Mouse (Mus musculus): ENCODE measurements at regions not wholly inside any gene's neighbourhood (a gene's known extent, or its start where the extent isn't known, plus 50 kb on each side); places are given as distances from the start of the nearest gene placed in this dataset.
"Not testable (repeated sequence)": the region's sequence is repeated elsewhere in the genome, so short reads cannot be mapped to it uniquely, and the experiment has no call there.

- WGBS (ENCODE audit: missing documents): 94% methylated on average over 14 of the region's 14 CpGs
- no peaks in the 10 kb centered on the region for H3K79me2 ChIP-seq (ENCODE audit: inconsistent target)
- no peak overlapping the region for H3K27ac ChIP-seq
- no peak overlapping the region for H3K4me3 ChIP-seq (ENCODE audit: inconsistent target)
- H3K36me3 ChIP-seq (ENCODE audit: inconsistent target): no peaks in the 10 kb centered on the region
These were observed 265.8 kb downstream of the Fgf9 start for GRCm38 (mm10) chr14:58336148-58336547.

DNA sequence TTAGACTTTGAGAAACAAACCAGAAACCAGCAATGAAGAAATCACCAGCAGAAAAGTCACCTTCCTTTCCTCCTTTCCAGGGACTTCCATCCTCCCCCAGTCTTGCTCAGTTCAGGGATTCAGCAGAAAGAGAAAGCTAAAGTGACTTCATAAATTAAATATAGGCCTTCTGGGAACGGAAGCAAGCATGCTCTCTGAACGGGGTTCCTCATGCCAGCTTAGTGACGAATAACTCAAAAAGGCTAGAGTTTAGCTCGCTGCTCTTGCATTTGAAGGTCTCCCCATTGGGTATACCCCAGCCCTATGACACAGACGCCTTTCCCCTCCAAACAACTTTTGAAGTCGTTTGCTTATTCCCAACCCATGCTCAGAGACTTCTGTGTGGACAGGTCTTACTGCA is 252.8 kb downstream of the Fgf9 start:
- H3K27ac ChIP-seq: peak overlapping the region; percentile 19; the same call in 1 of the 2 replicates
- no peaks in the 10 kb centered on the region for H3K36me3 ChIP-seq (ENCODE audit: inconsistent target)
- 47% methylated on average over 6 of the region's 6 CpGs for WGBS (ENCODE audit: missing documents)
- no peaks in the 10 kb centered on the region for H3K79me2 ChIP-seq (ENCODE audit: inconsistent target)
- no peak overlapping the region for H3K4me3 ChIP-seq (ENCODE audit: inconsistent target)

- H3K36me3 ChIP-seq (ENCODE audit: inconsistent target): no peaks in the 10 kb centered on the region
- no peak overlapping the region for H3K4me3 ChIP-seq (ENCODE audit: inconsistent target)
- H3K27ac ChIP-seq: peak overlapping the region; percentile 76
- H3K79me2 ChIP-seq (ENCODE audit: inconsistent target): no peaks in the 10 kb centered on the region
- WGBS (ENCODE audit: missing documents): 84% methylated on average over 4 of the region's 4 CpGs
These were observed 252.1 kb downstream of the Fgf9 start for GRCm38 (mm10) chr14:58322461-58322860.

DNA sequence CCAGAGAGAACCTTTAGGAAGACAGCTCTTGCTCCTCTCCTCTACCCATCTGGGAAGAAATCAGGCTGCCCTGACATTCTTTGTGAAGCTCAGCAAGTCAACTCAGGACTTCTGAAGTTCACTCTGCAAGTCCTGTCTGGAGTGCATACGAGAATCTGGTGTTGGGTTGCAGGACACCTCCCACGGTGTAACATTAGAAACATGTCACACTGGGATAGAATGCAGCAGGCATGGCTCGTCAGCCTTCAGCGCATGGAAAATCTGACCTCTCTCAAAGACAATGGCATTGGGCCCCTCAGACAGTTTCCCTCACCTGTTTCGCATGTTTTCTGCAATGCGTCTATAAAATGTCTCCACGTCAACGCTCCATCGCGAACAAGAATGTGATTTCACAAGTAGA is 251.5 kb downstream of the Fgf9 start:
- Histone ChIP-seq H3K36me3 (ENCODE audit: inconsistent target) (no peaks in the 10 kb centered on the region), H3K27ac (peak overlapping the region; percentile 76), H3K4me3 (ENCODE audit: inconsistent target) (no peak overlapping the region), H3K79me2 (ENCODE audit: inconsistent target) (no peaks in the 10 kb centered on the region)
- 95% methylated on average over 10 of the region's 10 CpGs for WGBS (ENCODE audit: missing documents)

DNA sequence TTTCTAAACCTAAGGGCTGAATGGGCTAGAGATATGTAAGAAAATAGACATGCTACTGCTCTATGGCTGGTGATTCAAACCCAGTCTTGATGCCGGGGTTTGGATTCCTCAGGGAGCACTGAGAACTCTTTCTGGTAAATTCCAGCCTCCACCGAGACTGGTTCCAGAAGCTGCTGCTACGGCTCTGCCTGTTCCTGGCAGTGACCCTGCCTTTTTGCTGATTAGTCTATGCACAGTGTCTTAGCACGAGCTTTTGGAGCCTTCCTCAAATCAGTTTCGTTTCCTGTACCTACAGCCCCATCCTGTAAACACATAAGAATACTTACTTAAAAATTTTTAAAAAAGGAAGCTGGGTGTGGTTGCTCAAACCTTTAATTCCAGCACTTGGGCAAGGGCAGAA is 250.9 kb downstream of the Fgf9 start:
- H3K36me3 ChIP-seq (ENCODE audit: inconsistent target): no peaks in the 10 kb centered on the region
- no peaks in the 10 kb centered on the region for H3K79me2 ChIP-seq (ENCODE audit: inconsistent target)
- H3K4me3 ChIP-seq (ENCODE audit: inconsistent target): no peak overlapping the region
- peak overlapping the region; percentile 76 for H3K27ac ChIP-seq
- WGBS (ENCODE audit: missing documents): 42% methylated on average over 5 of the region's 5 CpGs

DNA sequence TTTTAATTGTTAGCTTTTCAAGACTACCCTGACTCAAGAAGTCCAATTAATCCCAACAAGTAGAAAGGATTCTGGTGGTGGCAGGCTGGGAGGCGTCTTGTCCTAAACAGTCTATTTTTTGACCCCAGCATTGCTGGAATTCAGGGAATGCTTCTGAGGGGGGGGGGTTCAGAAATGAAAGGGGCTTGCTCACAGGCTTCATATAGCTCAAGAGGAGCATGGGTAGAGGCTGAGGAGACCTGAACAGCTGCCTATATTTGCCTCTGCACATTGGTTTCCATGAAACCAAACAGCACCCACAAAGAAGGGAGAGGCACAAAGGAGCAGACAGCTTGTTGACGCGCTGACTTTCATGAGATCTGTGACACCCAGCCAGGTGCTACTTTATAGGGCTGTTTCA is 247.3 kb downstream of the Fgf9 start:
- H3K79me2 ChIP-seq (ENCODE audit: inconsistent target): no peaks in the 10 kb centered on the region
- H3K36me3 ChIP-seq (ENCODE audit: inconsistent target): no peaks in the 10 kb centered on the region
- no peak overlapping the region for H3K27ac ChIP-seq
- 88% methylated on average over 3 of the region's 3 CpGs for WGBS (ENCODE audit: missing documents)
- no peak overlapping the region for H3K4me3 ChIP-seq (ENCODE audit: inconsistent target)

DNA sequence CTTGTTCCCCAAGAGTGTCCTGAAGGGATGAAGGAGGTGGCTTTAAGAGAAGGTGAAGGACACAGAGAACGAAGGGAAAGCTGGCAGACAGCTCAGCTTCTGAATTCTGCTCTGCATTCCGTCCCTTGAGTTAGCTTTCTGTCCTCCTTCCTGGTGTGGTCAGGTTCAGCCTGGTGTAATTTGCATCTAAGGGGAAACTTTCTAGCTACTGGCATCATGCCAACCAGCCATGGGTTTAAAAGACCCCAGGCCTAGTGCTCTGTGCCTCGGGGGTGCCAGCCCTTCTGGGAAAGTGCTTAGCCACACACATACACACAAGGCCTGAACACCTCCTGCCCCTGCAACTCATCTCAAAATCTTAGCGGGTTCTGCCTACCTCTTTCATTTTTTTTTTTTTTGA is 246.9 kb downstream of the Fgf9 start:
- Histone ChIP-seq H3K36me3 (ENCODE audit: inconsistent target) (no peaks in the 10 kb centered on the region), H3K4me3 (ENCODE audit: inconsistent target) (no peak overlapping the region), H3K79me2 (ENCODE audit: inconsistent target) (no peaks in the 10 kb centered on the region), H3K27ac (no peak overlapping the region)
- 71% methylated on average over 4 of the region's 4 CpGs for WGBS (ENCODE audit: missing documents)

DNA sequence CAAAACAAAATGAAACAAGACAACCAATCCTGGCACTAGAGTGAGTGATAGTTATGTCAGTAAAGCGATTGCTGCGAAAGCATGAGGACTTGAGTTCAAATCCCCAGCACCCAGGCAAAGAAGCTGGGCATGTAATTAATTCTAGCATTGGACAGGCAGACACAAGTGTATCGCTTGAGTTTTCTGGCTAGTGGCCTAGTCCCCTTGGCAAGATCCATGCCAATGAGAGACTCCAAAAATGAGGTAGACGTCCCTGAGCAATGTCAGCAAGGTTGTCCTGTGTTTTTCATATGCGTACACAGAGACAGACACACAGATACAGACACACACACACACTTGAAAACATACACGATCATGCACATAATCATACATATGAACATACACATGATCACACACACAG is 237.3 kb downstream of the Fgf9 start:
- 95% methylated on average over 6 of the region's 6 CpGs for WGBS (ENCODE audit: missing documents)
- peak overlapping the region; percentile 65; the same call in 1 of the 2 replicates for H3K27ac ChIP-seq
- peak overlapping the region; percentile 10 for H3K4me3 ChIP-seq (ENCODE audit: inconsistent target)
- H3K79me2 ChIP-seq (ENCODE audit: inconsistent target): no peaks in the 10 kb centered on the region
- H3K36me3 ChIP-seq (ENCODE audit: inconsistent target): no peaks in the 10 kb centered on the region

GRCm38 (mm10) chr14:58306832-58307521 is 236.6 kb downstream of the Fgf9 start:
- Histone ChIP-seq H3K36me3 (ENCODE audit: inconsistent target) (no peaks in the 10 kb centered on the region), H3K79me2 (ENCODE audit: inconsistent target) (no peaks in the 10 kb centered on the region), H3K4me3 (ENCODE audit: inconsistent target) (no peak overlapping the region), H3K27ac (0 out of 2 replicates have a peak overlapping the region, but pooled peaks have one; percentile 65)
- 90% methylated on average over 11 of the region's 11 CpGs for WGBS (ENCODE audit: missing documents)

DNA sequence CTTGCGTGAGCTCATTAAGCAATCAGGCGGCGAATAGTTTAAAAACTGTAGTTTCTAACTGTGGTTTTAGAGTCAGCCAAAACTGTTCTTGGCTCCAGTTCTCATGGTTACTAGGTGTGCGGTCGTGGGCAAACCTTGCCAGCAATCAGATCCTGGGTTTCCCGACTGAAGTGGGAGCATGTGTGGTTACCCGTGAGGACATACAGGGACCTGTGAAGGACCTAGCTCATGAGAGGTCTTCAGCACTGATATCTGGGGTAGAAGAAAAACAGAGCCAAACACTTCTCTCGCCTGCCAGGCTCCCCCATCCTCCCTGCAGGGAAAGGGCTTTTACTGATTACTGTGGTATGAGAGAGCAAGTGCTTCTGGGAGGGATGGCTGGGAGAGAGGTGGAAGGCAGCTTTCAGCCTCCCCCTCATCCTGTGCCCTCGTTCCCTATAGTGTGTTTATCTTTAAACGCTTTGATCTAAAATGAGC is 230.1 kb downstream of the Fgf9 start:
- H3K27ac ChIP-seq: no peak overlapping the region
- WGBS (ENCODE audit: missing documents): 74% methylated on average over 10 of the region's 10 CpGs
- H3K4me3 ChIP-seq (ENCODE audit: inconsistent target): no peak overlapping the region
- H3K79me2 ChIP-seq (ENCODE audit: inconsistent target): no peaks in the 10 kb centered on the region
- no peaks in the 10 kb centered on the region for H3K36me3 ChIP-seq (ENCODE audit: inconsistent target)

GRCm38 (mm10) chr14:58286007-58286525 is 215.7 kb downstream of the Fgf9 start:
- 84% methylated on average over 12 of the region's 13 CpGs for WGBS (ENCODE audit: missing documents)
- Histone ChIP-seq H3K79me2 (ENCODE audit: inconsistent target) (no peaks in the 10 kb centered on the region), H3K27ac (no peak overlapping the region), H3K36me3 (ENCODE audit: inconsistent target) (no peaks in the 10 kb centered on the region), H3K4me3 (ENCODE audit: inconsistent target) (no peak overlapping the region)

DNA sequence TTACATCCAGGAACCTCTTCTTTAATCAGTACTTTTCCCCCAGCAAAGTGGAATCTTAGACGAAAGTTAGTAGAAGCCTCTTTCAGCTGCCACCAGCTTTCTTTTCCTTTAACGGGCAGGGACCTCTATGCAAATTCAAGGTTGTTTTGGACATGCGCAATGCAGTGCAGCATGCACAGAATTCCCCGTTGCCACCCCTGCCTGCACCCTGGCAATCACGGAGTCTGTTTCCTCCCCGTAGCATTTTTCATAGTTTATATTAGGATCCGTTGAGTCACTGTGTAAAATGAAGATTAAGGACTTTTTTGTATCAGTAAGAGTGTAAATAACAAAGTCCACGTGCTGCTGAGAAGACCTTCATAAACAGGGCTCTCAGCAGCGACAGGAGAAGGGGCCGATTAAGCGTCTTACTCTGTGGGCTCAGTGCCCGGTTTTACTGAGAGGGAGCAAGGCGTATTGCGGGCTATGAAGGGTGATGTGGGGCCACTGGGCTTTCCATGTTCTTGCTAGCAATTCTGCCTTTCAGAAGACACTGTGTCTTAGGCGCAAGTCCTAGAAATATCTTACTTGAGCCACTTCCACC is 212.5 kb downstream of the Fgf9 start:
- 82% methylated on average over 13 of the region's 15 CpGs for WGBS (ENCODE audit: missing documents)
- no peak overlapping the region for H3K4me3 ChIP-seq (ENCODE audit: inconsistent target)
- no peaks in the 10 kb centered on the region for H3K36me3 ChIP-seq (ENCODE audit: inconsistent target)
- H3K79me2 ChIP-seq (ENCODE audit: inconsistent target): no peaks in the 10 kb centered on the region
- H3K27ac ChIP-seq: no peak overlapping the region

DNA sequence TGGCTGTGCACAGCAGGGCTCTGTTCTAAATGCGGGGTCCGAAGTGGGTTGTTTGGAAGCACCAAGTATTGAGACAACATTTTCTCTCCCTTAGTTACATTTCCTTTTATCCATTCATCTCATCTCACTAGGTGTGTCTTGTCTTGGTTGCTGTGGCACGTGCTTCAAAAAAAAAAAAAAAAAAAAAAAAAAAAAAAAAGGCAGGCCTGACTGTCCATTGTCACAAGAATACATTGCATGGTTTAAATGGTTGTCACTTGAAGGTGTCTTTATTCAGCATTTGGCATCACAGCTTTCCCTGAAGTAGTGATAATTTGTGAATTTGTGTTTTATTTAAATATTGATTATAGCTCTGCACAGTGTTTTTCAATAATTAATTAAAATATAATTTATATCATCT is 211.9 kb downstream of the Fgf9 start:
- 100% methylated on average over 3 of the region's 3 CpGs for WGBS (ENCODE audit: missing documents)
- Histone ChIP-seq H3K79me2 (ENCODE audit: inconsistent target) (no peaks in the 10 kb centered on the region), H3K4me3 (ENCODE audit: inconsistent target) (no peak overlapping the region), H3K27ac (no peak overlapping the region), H3K36me3 (ENCODE audit: inconsistent target) (no peaks in the 10 kb centered on the region)

DNA sequence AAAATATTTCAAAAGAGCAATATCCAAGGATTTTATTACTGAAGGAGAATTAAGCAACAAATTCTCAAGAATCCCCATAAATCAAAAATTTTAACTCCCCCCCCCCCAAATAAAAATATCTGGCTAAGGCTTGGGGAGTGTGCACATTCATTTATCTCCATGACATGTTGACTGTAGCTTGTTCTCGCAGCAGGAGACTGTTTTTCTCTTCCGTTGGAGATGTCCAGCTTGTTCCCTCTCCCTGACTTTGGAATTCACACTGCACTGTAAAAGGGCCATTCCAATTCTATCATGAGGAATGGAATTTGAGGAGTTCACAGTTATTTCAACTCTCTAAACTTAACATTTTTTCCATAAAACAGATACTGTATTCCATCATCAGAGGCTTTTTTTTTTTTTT is 204.1 kb downstream of the Fgf9 start:
- not testable (repeated sequence) for H3K36me3 ChIP-seq (ENCODE audit: inconsistent target); H3K79me2 ChIP-seq (ENCODE audit: inconsistent target); H3K27ac ChIP-seq; H3K4me3 ChIP-seq (ENCODE audit: inconsistent target)
- WGBS (ENCODE audit: missing documents): 89% methylated on average over 2 of the region's 2 CpGs

DNA sequence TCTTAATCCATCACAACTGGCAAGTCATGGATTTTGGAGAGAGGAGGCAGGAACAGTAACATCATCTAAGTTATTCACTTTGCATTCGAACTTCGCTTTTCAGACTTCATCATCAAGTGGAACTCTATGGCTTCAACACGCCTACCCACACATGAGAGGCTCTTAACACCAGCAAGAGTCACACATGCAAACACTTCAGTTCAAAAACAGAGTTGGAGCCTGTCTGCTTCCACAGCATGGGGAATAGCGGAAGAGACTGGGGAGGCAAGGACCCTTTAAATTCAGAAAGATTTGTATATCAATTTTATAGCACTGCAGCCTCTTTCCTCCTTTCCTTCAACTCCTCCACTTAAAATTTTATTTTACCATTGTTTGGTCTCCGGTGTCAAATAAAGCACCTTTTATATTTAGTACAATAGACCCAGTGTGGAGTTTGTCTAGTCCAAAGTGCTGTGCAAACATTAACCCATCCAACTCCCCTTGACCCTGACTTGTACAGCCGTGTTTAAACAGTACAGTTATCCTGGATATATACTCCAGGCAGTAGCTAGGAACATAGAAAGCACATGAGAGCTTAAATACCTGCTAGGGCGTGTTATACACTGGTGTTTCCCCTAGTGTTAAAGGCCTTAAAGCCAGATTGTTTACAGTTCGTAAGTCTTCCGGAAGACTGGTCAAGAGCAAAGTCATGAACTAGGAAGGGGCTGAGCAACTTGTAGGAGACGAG is 203.5 kb downstream of the Fgf9 start:
- H3K27ac ChIP-seq: no peak overlapping the region
- no peak overlapping the region for H3K4me3 ChIP-seq (ENCODE audit: inconsistent target)
- H3K36me3 ChIP-seq (ENCODE audit: inconsistent target): no peaks in the 10 kb centered on the region
- WGBS (ENCODE audit: missing documents): 94% methylated on average over 10 of the region's 10 CpGs
- H3K79me2 ChIP-seq (ENCODE audit: inconsistent target): no peaks in the 10 kb centered on the region

Measured in macrophage (primary cell).